In genomic region chr1:75597622-75598021, GRCm38 (mm10) we compare ENCODE assay signal across 7 mouse cellular contexts. TPM values are rescaled to one million over a fixed set of nuclear protein-coding genes. Genes with fewer than 3 reads are reported as not detected.
DNase-seq lines count a peak whose midpoint lies in the region; ATAC-seq and TF ChIP-seq lines count a peak whose summit lies in the region.

No protein-coding gene starts in this region.

- no peak overlapping the region for H3K4me3 ChIP-seq in kidney, adult 2 months (ENCODE audit: insufficient read depth, low read depth, low read length)
- no peak overlapping the region for H3K4me3 ChIP-seq in kidney, embryonic 15.5 days (replicated peaks)
- H3K4me3 ChIP-seq in E14TG2a.4 (replicated peaks; ENCODE audit: low read length) = no peak overlapping the region
- H3K4me3 ChIP-seq in embryonic facial prominence, embryonic 10.5 days = no peak overlapping the region

- TF ChIP-seq CTCF in kidney, adult 2 months (conservative IDR thresholded peaks at IDR 0.05; ENCODE audit: insufficient read depth, insufficient read length, low read depth, low read length) = 0 out of 2 replicates have a peak, but pooled peaks have one; percentile 22
- TF ChIP-seq CTCF in E14TG2a.4 (conservative IDR thresholded peaks at IDR 0.05; ENCODE audit: low read length) = peak; percentile 89

- H3K27ac ChIP-seq in kidney, adult 2 months (ENCODE audit: insufficient read depth, low read depth, low read length) = no peak overlapping the region
- H3K27ac ChIP-seq in kidney, embryonic 15.5 days = no peak overlapping the region
- no peak overlapping the region for H3K27ac ChIP-seq in embryonic facial prominence, embryonic 10.5 days (replicated peaks)

- H3K9me3 ChIP-seq in kidney, embryonic 15.5 days (replicated peaks) = no peaks in the 10 kb centered on the region
- no peaks in the 10 kb centered on the region for H3K9me3 ChIP-seq in E14TG2a.4 (ENCODE audit: low read length)
- H3K9me3 ChIP-seq in embryonic facial prominence, embryonic 10.5 days = no peaks in the 10 kb centered on the region

- H3K4me2 ChIP-seq in kidney, embryonic 15.5 days = no peak overlapping the region

- peak; percentile 34 for DNase-seq in kidney, adult 2 months
- peak; percentile 67 for DNase-seq in adipocyte (ENCODE audit: low spot score)
- DNase-seq in embryonic facial prominence, embryonic 10.5 days (ENCODE audit: low spot score) = peak; percentile 56
- peak; percentile 45 to 78 for DNase-seq in left cerebral cortex, postnatal 10 days (ENCODE audit: extremely low spot score in 1 of 2, low spot score in 2 of 2)
- DNase-seq in right cerebral cortex, adult 2 months (ENCODE audit: low spot score in 2 of 2) = peak; percentile 73 to 85

- no peak overlapping the region for H3K9ac ChIP-seq in kidney, embryonic 15.5 days

- intact Hi-C loops in left cerebral cortex, postnatal 10 days (cut with DNase I) = loop anchor here (5.0 to 10.0 kb wide), 2 partner anchors 120 to 253 kb away; partner anchors contain the start of genes Chpf and Tmem198

- H3K4me1 ChIP-seq in kidney, adult 2 months (ENCODE audit: control insufficient read depth, insufficient read depth, low read length) = no peaks in the 10 kb centered on the region
- no peaks in the 10 kb centered on the region for H3K4me1 ChIP-seq in kidney, embryonic 15.5 days
- H3K4me1 ChIP-seq in E14TG2a.4 (replicated peaks; ENCODE audit: low read depth, low read length) = peaks cover 79% of the 10 kb centered on the region
- H3K4me1 ChIP-seq in embryonic facial prominence, embryonic 10.5 days = peaks cover 6% of the 10 kb centered on the region

- H3K36me3 ChIP-seq in kidney, adult 2 months (ENCODE audit: control insufficient read depth, insufficient read depth, low read length) = no peaks in the 10 kb centered on the region
- H3K36me3 ChIP-seq in kidney, embryonic 15.5 days = no peaks in the 10 kb centered on the region
- no peaks in the 10 kb centered on the region for H3K36me3 ChIP-seq in E14TG2a.4 (ENCODE audit: insufficient read depth, low read length)
- no peaks in the 10 kb centered on the region for H3K36me3 ChIP-seq in embryonic facial prominence, embryonic 10.5 days (replicated peaks)

- no peaks in the 10 kb centered on the region for H3K27me3 ChIP-seq in kidney, adult 2 months (replicated peaks; ENCODE audit: control insufficient read depth, insufficient read depth, low read length)
- H3K27me3 ChIP-seq in kidney, embryonic 15.5 days = peaks cover 37% of the 10 kb centered on the region
- peaks cover 6% of the 10 kb centered on the region; the same call in 1 of the 2 replicates for H3K27me3 ChIP-seq in E14TG2a.4 (ENCODE audit: insufficient read depth, low read length)
- peaks cover 31% of the 10 kb centered on the region for H3K27me3 ChIP-seq in embryonic facial prominence, embryonic 10.5 days (replicated peaks; ENCODE audit: low read depth, poor library complexity, severe bottlenecking)

- TF ChIP-seq POLR2A in kidney, adult 2 months (IDR thresholded peaks at IDR 0.05; ENCODE audit: low read depth, low read length) = no peak

- ATAC-seq in kidney, embryonic 15.5 days (replicated peaks; ENCODE audit: low FRiP score) = no peak

RNA-seq across cellular contexts. Expression of gene Slc4a3, which starts 51.6 kb away (rescaled TPM):
- polyA plus RNA-seq in kidney, adult 2 months (2012; rRNA removed) = 14.2 and 28.7 TPM in 2 replicates
- polyA plus RNA-seq in kidney, embryonic 15.5 days (2015; fragmentation: Nextera tagmentation; extraction: Ambion mirVana) = 20.9 and 22.5 TPM in 2 replicates
- polyA plus RNA-seq in embryonic facial prominence, embryonic 10.5 days (2016; fragmentation: Nextera tagmentation; extraction: Ambion mirVana) = 15.7 and 18.0 TPM in 2 replicates
- total RNA-seq in left cerebral cortex, postnatal 10 days (2021) = 100 to 1,000 TPM; 203 to 204 TPM
